Mouse (Mus musculus) hindbrain, embryonic 16.5 days (tissue): ENCODE measurements around the gene Dpf2. TPM values are rescaled to one million over a fixed set of nuclear protein-coding genes. Genes with fewer than 3 reads are reported as not detected.

ENCODE experiments used
- ATAC-seq: fragments of 200-750 bp; cut with Nextera tagmentation; 2 replicates; pipeline ENCODE4 v1.8.0; 2017; ENCODE audit warnings: moderate TSS enrichment, moderate library complexity
- H3K27ac ChIP-seq: fragments of 300-500 bp; sonication (generic); 2 replicates; pipeline ENCODE4 v1.5.1; 2014; ENCODE audit warnings: low read depth, mild to moderate bottlenecking, control low read depth, low read length, moderate library complexity
- H3K27me3 ChIP-seq: fragments of 300-500 bp; sonication (generic); replicated peaks from 2 replicates; pipeline ENCODE4 v1.6.1; 2014; ENCODE audit warnings: low read length; ENCODE audit not compliant: control insufficient read depth, insufficient read depth
- H3K36me3 ChIP-seq: fragments of 300-500 bp; sonication (generic); 2 replicates; pipeline ENCODE4 v1.6.1; 2014; ENCODE audit warnings: mild to moderate bottlenecking, low read length, moderate library complexity, mixed read lengths; ENCODE audit not compliant: control insufficient read depth, insufficient read depth
- H3K4me1 ChIP-seq: fragments of 300-500 bp; sonication (generic); 2 replicates; pipeline ENCODE4 v1.6.1; 2014; ENCODE audit warnings: low read depth, low read length; ENCODE audit not compliant: control insufficient read depth, insufficient read depth
- H3K4me2 ChIP-seq: fragments of 300-500 bp; sonication (generic); 2 replicates; pipeline ENCODE4 v1.6.1; 2014; ENCODE audit warnings: mild to moderate bottlenecking, low read length, control low read depth, moderate library complexity
- H3K4me3 ChIP-seq: fragments of 300-500 bp; sonication (generic); 2 replicates; pipeline ENCODE4 v1.5.1; 2014; ENCODE audit warnings: mild to moderate bottlenecking, low read length, control low read depth, moderate library complexity
- H3K9ac ChIP-seq: fragments of 300-500 bp; sonication (generic); 2 replicates; pipeline ENCODE4 v1.6.1; 2014; ENCODE audit warnings: low read depth, mild to moderate bottlenecking, control low read depth, low read length, moderate library complexity
- H3K9me3 ChIP-seq: fragments of 300-500 bp; sonication (generic); 2 replicates; pipeline ENCODE4 v1.6.1; 2014; ENCODE audit warnings: mild to moderate bottlenecking, low read length, moderate library complexity; ENCODE audit not compliant: control insufficient read depth
- WGBS: fragments of 180-500 bp; shearing (Covaris S2); extraction: QIAGEN DNeasy Blood & Tissue Kit; methylation state at CpG from one replicate; pipeline ENCODE4 v1.1.7; 2014; 5-methylcytosine and 5-hydroxymethylcytosine counted together
- polyA plus RNA-seq: library from polyadenylated mRNA; unstranded; fragments of >200 nt; fragmentation: Nextera tagmentation; extraction: Ambion mirVana; gene quantifications from 2 replicates; pipeline ENCODE4 v1.2.1, GENCODE M21; 2015

Dpf2 gene
- polyA plus RNA-seq, 1 experiment from 2014 or later = 94.0 TPM

DNA sequence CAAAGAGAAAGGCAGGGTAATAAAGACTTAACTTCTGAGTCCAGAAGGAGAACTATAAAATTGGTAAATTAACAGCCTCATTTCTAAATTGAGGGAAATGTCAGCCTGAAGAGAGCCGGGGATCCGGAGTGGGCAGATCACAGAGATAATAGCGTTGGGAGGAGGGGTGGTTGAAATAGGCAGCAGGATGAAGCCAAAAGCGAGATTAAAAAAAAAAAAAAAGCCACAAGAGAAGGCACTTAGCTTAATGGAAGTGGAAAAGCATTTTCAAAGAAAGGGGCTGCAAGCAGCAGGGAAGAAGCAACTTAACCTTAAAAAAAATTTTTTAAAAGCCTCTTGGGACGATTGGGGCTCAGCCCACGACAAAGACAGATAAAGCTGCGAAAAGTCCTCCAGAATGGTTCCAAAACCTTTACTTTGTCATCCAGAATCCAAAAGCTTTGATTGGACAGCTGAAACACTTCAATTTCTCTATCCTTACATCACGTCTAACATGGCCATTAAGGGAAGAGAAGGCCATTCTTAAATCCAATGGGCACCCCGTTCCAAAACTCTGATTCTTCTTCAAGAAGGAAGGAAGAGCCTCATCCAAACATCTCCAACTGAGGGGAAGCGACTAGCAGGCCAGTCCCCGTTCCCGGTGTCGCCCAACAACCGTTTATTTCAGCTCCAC is 1.2 kb downstream of the Dpf2 start:
- Histone ChIP-seq H3K4me3 (peak overlapping the region; percentile 71), H3K4me2 (peak overlapping the region; percentile 87), H3K9ac (peak overlapping the region; percentile 81), H3K36me3 (peaks cover 2% of the 10 kb centered on the region; the same call in 1 of the 2 replicates), H3K9me3 (no peaks in the 10 kb centered on the region), H3K27me3 (no peaks in the 10 kb centered on the region), H3K4me1 (peaks cover 30% of the 10 kb centered on the region), H3K27ac (peak overlapping the region; percentile 84)
- 8% methylated on average over 14 of the region's 14 CpGs for WGBS
- no peak for ATAC-seq

DNA sequence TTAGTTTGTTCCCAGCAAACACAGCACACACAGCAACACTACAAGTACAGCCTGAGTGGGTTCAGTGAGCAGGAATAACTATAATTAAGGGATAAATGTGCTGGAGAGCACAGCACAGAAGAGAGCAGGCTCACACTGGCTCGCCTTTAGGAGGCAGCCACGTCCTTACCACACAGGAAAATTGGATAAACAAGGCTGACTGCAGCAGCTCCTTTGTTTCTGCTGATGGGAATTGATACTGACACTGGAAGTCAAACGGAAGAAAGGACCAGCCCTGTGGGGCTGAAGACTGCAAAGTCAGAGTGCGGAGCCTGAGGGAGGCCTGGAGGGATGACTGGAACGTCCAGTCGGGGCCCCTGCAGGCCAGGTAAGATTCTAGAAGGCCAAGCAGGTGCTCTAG is 2.6 kb downstream of the Dpf2 start:
- Histone ChIP-seq H3K27me3 (no peaks in the 10 kb centered on the region), H3K27ac (peak overlapping the region; percentile 52), H3K4me3 (no peak overlapping the region; the same call in 1 of the 2 replicates), H3K9ac (peak overlapping the region; percentile 52), H3K4me1 (peaks cover 30% of the 10 kb centered on the region), H3K36me3 (peaks cover 12% of the 10 kb centered on the region), H3K4me2 (peak overlapping the region; percentile 87), H3K9me3 (no peaks in the 10 kb centered on the region)
- 37% methylated on average over 6 of the region's 6 CpGs for WGBS
- ATAC-seq = peak; percentile 12; the same call in 1 of the 2 replicates

DNA sequence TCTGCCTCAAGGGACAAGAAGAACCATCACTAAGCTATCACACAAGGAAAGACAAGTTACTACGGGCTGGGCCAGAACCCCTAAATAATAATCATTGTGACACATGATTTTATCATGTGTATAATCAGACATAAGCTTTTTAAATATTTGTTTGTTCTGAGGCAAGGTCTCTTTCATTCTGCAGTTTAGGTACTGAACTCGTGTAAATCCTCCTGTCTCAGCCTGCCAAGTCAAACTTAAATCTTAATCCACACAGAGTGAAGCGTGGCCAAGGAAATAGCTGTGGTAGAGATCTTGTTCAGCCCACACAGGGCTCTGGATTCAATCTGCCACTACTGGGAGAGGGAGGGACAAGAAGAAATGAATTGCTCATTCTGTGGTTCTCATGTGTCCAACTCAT is 5.5 kb downstream of the Dpf2 start:
- Histone ChIP-seq H3K27me3 (no peaks in the 10 kb centered on the region), H3K4me1 (peaks cover 21% of the 10 kb centered on the region), H3K9me3 (no peaks in the 10 kb centered on the region), H3K9ac (no peak overlapping the region), H3K27ac (no peak overlapping the region), H3K4me3 (no peak overlapping the region), H3K36me3 (peaks cover 41% of the 10 kb centered on the region), H3K4me2 (no peak overlapping the region)
- no peak for ATAC-seq
- 93% methylated on average over 3 of the region's 3 CpGs for WGBS

DNA sequence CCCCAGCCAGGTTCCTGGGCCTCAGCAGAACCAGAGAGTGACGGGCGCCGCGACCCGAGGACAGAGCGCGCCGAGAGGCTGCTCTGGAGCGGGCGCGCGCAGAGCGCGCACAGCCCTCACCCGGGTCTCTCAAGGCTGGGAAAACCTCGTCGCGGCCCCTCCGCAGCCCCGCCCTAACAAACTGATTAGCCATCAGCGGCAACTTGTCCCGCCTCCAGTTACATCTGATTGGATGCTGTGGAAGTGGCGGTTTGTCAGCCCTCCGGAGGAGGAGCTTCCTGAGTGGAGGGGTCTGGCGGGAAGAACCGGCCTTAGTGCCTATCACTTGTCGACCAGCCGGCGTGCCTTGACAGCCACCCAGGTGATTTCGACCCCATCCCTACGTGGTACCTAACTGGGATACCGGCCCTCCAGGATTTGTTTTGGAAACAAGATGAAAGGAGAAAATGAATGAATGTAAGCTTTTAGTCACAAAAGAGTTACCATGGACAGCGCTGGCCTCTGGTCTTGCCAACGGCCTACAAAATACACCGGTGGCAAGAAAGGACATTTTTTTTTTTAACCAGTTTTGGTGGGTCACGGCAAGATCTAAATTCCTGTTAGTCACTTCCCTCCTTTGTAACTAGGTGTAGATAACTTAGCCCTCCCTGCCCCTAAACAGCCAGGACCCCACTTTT is 18.7 kb downstream of the Dpf2 start, which contains the start of gene Tigd3:
Tigd3 (minus strand) TSS at position 148 of the 677 bp plus-strand sequence.
- Histone ChIP-seq H3K9me3 (no peaks in the 10 kb centered on the region), H3K4me3 (peak within 1 kb of the TSS; percentile 61), H3K36me3 (peaks cover 14% of the 10 kb centered on the region), H3K4me1 (peaks cover 20% of the 10 kb centered on the region), H3K27me3 (no peaks in the 10 kb centered on the region), H3K27ac (peak within 1 kb of the TSS; percentile 79), H3K4me2 (peak within 1 kb of the TSS; percentile 68), H3K9ac (peak within 1 kb of the TSS; percentile 88)
- WGBS = 8% methylated on average over 18 of the region's 36 CpGs
- peak; percentile 99 for ATAC-seq

DNA sequence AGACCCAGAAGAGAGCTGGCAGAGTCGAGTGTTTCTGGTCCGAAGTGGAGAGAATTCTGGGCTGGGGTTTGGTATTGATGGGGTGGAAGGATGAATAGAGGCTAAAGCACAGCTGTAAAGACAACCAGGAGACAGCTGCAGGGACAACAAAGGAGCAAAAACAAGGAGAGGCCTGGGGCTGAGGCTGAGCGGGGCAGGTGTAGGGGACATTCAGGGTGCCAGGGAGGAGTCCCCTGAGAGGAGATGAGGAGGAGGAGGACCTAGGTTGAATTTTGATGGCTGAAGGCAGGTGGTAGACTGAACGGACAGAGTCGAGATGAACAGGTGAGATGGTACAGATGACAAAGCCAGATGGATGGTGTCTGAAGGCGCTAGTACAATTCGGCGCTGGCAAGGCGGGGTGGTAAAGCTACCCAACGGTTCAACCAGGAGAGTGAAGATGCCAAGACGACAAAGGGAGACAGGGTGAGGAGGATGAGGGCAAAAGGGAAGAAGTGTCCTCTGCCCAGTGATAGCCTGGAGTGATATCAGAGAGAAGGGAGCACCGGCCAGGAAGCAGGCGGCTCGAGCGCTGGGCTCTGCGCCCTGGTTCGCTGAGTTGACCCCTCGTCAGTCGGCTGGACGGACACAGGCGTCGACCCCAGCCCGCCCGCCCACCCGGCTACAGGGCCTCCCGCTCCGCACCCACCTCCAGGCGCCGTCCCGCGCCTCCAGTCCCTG is 19.4 kb downstream of the Dpf2 start:
- peak; percentile 0; the same call in 1 of the 2 replicates for ATAC-seq
- WGBS = 11% methylated on average over 20 of the region's 31 CpGs
- Histone ChIP-seq H3K9ac (peak overlapping the region; percentile 88), H3K9me3 (no peaks in the 10 kb centered on the region), H3K27me3 (no peaks in the 10 kb centered on the region), H3K27ac (peak overlapping the region; percentile 79), H3K4me2 (peak overlapping the region; percentile 68), H3K4me3 (peak overlapping the region; percentile 61), H3K4me1 (peaks cover 20% of the 10 kb centered on the region), H3K36me3 (peaks cover 12% of the 10 kb centered on the region)

GRCm38 (mm10) chr19:5892735-5893134 is 20.1 kb downstream of the Dpf2 start:
- Histone ChIP-seq H3K4me3 (peak overlapping the region; percentile 61), H3K9me3 (no peaks in the 10 kb centered on the region), H3K27me3 (no peaks in the 10 kb centered on the region), H3K27ac (no peak overlapping the region), H3K4me1 (peaks cover 20% of the 10 kb centered on the region), H3K4me2 (peak overlapping the region; percentile 68), H3K9ac (peak overlapping the region; percentile 88; the same call in 1 of the 2 replicates), H3K36me3 (peaks cover 8% of the 10 kb centered on the region)
- 86% methylated on average over 13 of the region's 13 CpGs for WGBS
- ATAC-seq = no peak

GRCm38 (mm10) chr19:5892262-5892661 is 20.5 kb downstream of the Dpf2 start:
- H3K27ac ChIP-seq = no peak overlapping the region
- 93% methylated on average over 7 of the region's 7 CpGs for WGBS
- H3K4me2 ChIP-seq = no peak overlapping the region; the same call in 1 of the 2 replicates
- no peaks in the 10 kb centered on the region for H3K27me3 ChIP-seq
- H3K4me1 ChIP-seq = peaks cover 20% of the 10 kb centered on the region
- no peak overlapping the region for H3K9ac ChIP-seq
- peaks cover 8% of the 10 kb centered on the region for H3K36me3 ChIP-seq
- no peak overlapping the region for H3K4me3 ChIP-seq
- no peak for ATAC-seq
- H3K9me3 ChIP-seq = no peaks in the 10 kb centered on the region

GRCm38 (mm10) chr19:5891521-5892258 is 21.1 kb downstream of the Dpf2 start:
- ATAC-seq = no peak
- H3K27ac ChIP-seq = no peak overlapping the region
- H3K4me1 ChIP-seq = peaks cover 20% of the 10 kb centered on the region
- no peak overlapping the region for H3K4me2 ChIP-seq
- no peak overlapping the region for H3K4me3 ChIP-seq
- no peaks in the 10 kb centered on the region for H3K27me3 ChIP-seq
- WGBS = 92% methylated on average over 12 of the region's 12 CpGs
- H3K36me3 ChIP-seq = peaks cover 6% of the 10 kb centered on the region
- H3K9ac ChIP-seq = no peak overlapping the region
- no peaks in the 10 kb centered on the region for H3K9me3 ChIP-seq
